Mouse (Mus musculus) myocyte (in vitro differentiated cells): ENCODE results near the gene Noct. TPM values are rescaled to one million over a fixed set of nuclear protein-coding genes. Genes with fewer than 3 reads are reported as not detected.

Experiments used
- H3K27me3 ChIP-seq: one replicate; pipeline ENCODE4 v1.6.1; 2011; ENCODE audit not compliant: control insufficient read depth, insufficient read depth, insufficient read length
- H3K36me3 ChIP-seq: one replicate; pipeline ENCODE4 v1.6.1; 2011; ENCODE audit not compliant: control insufficient read depth, insufficient read depth
- H3K4me2 ChIP-seq: one replicate; pipeline ENCODE4 v1.6.1; 2011; ENCODE audit warnings: low read depth, control low read depth
- H3K4me3 ChIP-seq: one replicate; pipeline ENCODE4 v1.5.1; 2011; ENCODE audit warnings: mild to moderate bottlenecking, control low read depth, moderate library complexity
- H3K79me2 ChIP-seq: one replicate; pipeline ENCODE4 v1.6.1; 2011; ENCODE audit not compliant: control insufficient read depth, insufficient read depth
- H3ac ChIP-seq: one replicate; pipeline ENCODE4 v1.6.1; 2011; ENCODE audit not compliant: control insufficient read depth, insufficient read length
- CEBPB ChIP-seq: IDR thresholded peaks from 2 replicates; pipeline ENCODE4 v1.6.1; 2011; ENCODE audit warnings: mild to moderate bottlenecking, moderate library complexity; ENCODE audit not compliant: poor library complexity, insufficient read depth, severe bottlenecking
- E2F4 ChIP-seq: IDR thresholded peaks from one replicate; pipeline ENCODE4 v1.6.1; 2011; ENCODE audit warnings: mild to moderate bottlenecking, control low read depth, moderate library complexity; ENCODE audit not compliant: insufficient read depth
- MAX ChIP-seq: IDR thresholded peaks from one replicate; pipeline ENCODE4 v1.6.1; 2011; ENCODE audit warnings: low read depth, mild to moderate bottlenecking, control low read depth
- MYOD1 ChIP-seq, 3 experiments: IDR thresholded peaks; one replicate each; pipeline ENCODE4 v1.6.1; 2011; ENCODE audit warnings: control low read depth in 2 of 3, low read depth in 2 of 3, mild to moderate bottlenecking in 2 of 3, moderate library complexity in 1 of 3; ENCODE audit not compliant: insufficient read length in 2 of 3, control insufficient read depth in 1 of 3
- MYOG ChIP-seq, 3 experiments: IDR thresholded peaks; one replicate each; pipeline ENCODE4 v1.6.1; 2011; ENCODE audit warnings: control low read depth in 2 of 3, low read depth in 2 of 3, mild to moderate bottlenecking in 2 of 3; ENCODE audit not compliant: insufficient read length in 2 of 3, control insufficient read depth in 1 of 3, insufficient read depth in 1 of 3
- POLR2A ChIP-seq: IDR thresholded peaks from one replicate; pipeline ENCODE4 v1.6.1; 2011; ENCODE audit warnings: low read depth, mild to moderate bottlenecking, control low read depth, moderate library complexity; ENCODE audit not compliant: insufficient read length
- POLR2AphosphoS2 ChIP-seq: IDR thresholded peaks from one replicate; pipeline ENCODE4 v1.6.1; 2011; ENCODE audit warnings: low read depth, control low read depth; ENCODE audit not compliant: insufficient read length
- REST ChIP-seq: IDR thresholded peaks from one replicate; pipeline ENCODE4 v1.6.1; 2011; ENCODE audit warnings: mild to moderate bottlenecking, control low read depth, moderate library complexity; ENCODE audit not compliant: insufficient read depth, insufficient read length
- SRF ChIP-seq: IDR thresholded peaks from one replicate; pipeline ENCODE4 v1.6.1; 2011; ENCODE audit warnings: low read depth; ENCODE audit not compliant: control insufficient read depth, insufficient read length
- TCF12 ChIP-seq: IDR thresholded peaks from one replicate; pipeline ENCODE4 v1.6.1; 2011; ENCODE audit warnings: mild to moderate bottlenecking, control low read depth; ENCODE audit not compliant: poor library complexity, insufficient read depth, severe bottlenecking
- TCF3 ChIP-seq: IDR thresholded peaks from one replicate; pipeline ENCODE4 v1.6.1; 2011; ENCODE audit warnings: low read depth, control low read depth; ENCODE audit not compliant: insufficient read length
- USF1 ChIP-seq: IDR thresholded peaks from one replicate; pipeline ENCODE4 v1.6.1; 2011; ENCODE audit warnings: low read depth, mild to moderate bottlenecking, control low read depth, moderate library complexity
- polyA plus RNA-seq: library from polyadenylated mRNA; unstranded; fragments of >200 nt; fragmentation: generic; extraction: Trizol; gene quantifications from one replicate; pipeline ENCODE4 v1.2.1, GENCODE M21; 2012; ENCODE audit warnings: missing spikeins

The Noct gene
- polyA plus RNA-seq, 1 experiment: 7.2 TPM

- Histone ChIP-seq H3K4me2 (no peak overlapping the region), H3K79me2 (no peaks in the 10 kb centered on the region), H3K36me3 (no peaks in the 10 kb centered on the region), H3ac (no peak overlapping the region), H3K27me3 (no peaks in the 10 kb centered on the region), H3K4me3 (no peak overlapping the region)
- TF ChIP-seq E2F4: no peak
- no peak for TF ChIP-seq MAX
- TF ChIP-seq POLR2AphosphoS2: no peak
- no peak for TF ChIP-seq MYOG (IDR thresholded peaks at IDR 0.05; ENCODE audit: control insufficient read depth in 1 of 3, insufficient read depth in 1 of 3, insufficient read length in 2 of 3, low read depth in 2 of 3)
- no peak for TF ChIP-seq TCF3
Measured at GRCm38 (mm10) chr3:51198291-51198690, 26.0 kb upstream of the Noct start.

- Histone ChIP-seq H3K4me3 (no peak overlapping the region), H3ac (no peak overlapping the region), H3K36me3 (no peaks in the 10 kb centered on the region), H3K79me2 (no peaks in the 10 kb centered on the region), H3K4me2 (no peak overlapping the region), H3K27me3 (no peaks in the 10 kb centered on the region)
- no peak for TF ChIP-seq REST
- no peak for TF ChIP-seq TCF12
- no peak for TF ChIP-seq SRF
- TF ChIP-seq USF1: no peak
- no peak for TF ChIP-seq MYOG (IDR thresholded peaks at IDR 0.05; ENCODE audit: control insufficient read depth in 1 of 3, insufficient read depth in 1 of 3, insufficient read length in 2 of 3, low read depth in 2 of 3)
- TF ChIP-seq TCF3: no peak
- no peak for TF ChIP-seq POLR2A
- no peak for TF ChIP-seq CEBPB
- TF ChIP-seq MYOD1 (IDR thresholded peaks at IDR 0.05; ENCODE audit: control insufficient read depth in 1 of 3, insufficient read length in 2 of 3, low read depth in 2 of 3): no peak
- TF ChIP-seq POLR2AphosphoS2: no peak
- no peak for TF ChIP-seq MAX
- no peak for TF ChIP-seq E2F4
Measured at GRCm38 (mm10) chr3:51199130-51199529, 25.1 kb upstream of the Noct start.

GRCm38 (mm10) chr3:51200311-51200710, 23.9 kb upstream of the Noct start:
- H3K27me3 ChIP-seq: no peaks in the 10 kb centered on the region
- no peak overlapping the region for H3K4me3 ChIP-seq
- no peaks in the 10 kb centered on the region for H3K36me3 ChIP-seq
- no peak for TF ChIP-seq E2F4
- TF ChIP-seq TCF3: no peak
- no peak for TF ChIP-seq SRF
- no peak overlapping the region for H3K4me2 ChIP-seq
- no peaks in the 10 kb centered on the region for H3K79me2 ChIP-seq
- no peak overlapping the region for H3ac ChIP-seq

GRCm38 (mm10) chr3:51200894-51201293, 23.4 kb upstream of the Noct start:
- no peak overlapping the region for H3K4me3 ChIP-seq
- H3K79me2 ChIP-seq: no peaks in the 10 kb centered on the region
- no peak overlapping the region for H3ac ChIP-seq
- H3K4me2 ChIP-seq: no peak overlapping the region
- no peak for TF ChIP-seq SRF
- H3K27me3 ChIP-seq: no peaks in the 10 kb centered on the region
- H3K36me3 ChIP-seq: no peaks in the 10 kb centered on the region

- H3K27me3 ChIP-seq: no peaks in the 10 kb centered on the region
- no peak overlapping the region for H3K4me2 ChIP-seq
- H3K79me2 ChIP-seq: no peaks in the 10 kb centered on the region
- H3ac ChIP-seq: no peak overlapping the region
- H3K4me3 ChIP-seq: no peak overlapping the region
- TF ChIP-seq MYOG (IDR thresholded peaks at IDR 0.05; ENCODE audit: control insufficient read depth in 1 of 3, insufficient read depth in 1 of 3, insufficient read length in 2 of 3, low read depth in 2 of 3): no peak
- no peaks in the 10 kb centered on the region for H3K36me3 ChIP-seq
Measured at GRCm38 (mm10) chr3:51201986-51202385, 22.3 kb upstream of the Noct start.

GRCm38 (mm10) chr3:51202491-51202987, 21.7 kb upstream of the Noct start:
- Histone ChIP-seq H3K27me3 (no peaks in the 10 kb centered on the region), H3K4me2 (no peak overlapping the region), H3K4me3 (no peak overlapping the region), H3K79me2 (no peaks in the 10 kb centered on the region), H3ac (no peak overlapping the region), H3K36me3 (no peaks in the 10 kb centered on the region)
- TF ChIP-seq MYOD1 (IDR thresholded peaks at IDR 0.05; ENCODE audit: control insufficient read depth in 1 of 3, insufficient read length in 2 of 3, low read depth in 2 of 3): no peak
- no peak for TF ChIP-seq TCF12
- no peak for TF ChIP-seq MYOG (IDR thresholded peaks at IDR 0.05; ENCODE audit: control insufficient read depth in 1 of 3, insufficient read depth in 1 of 3, insufficient read length in 2 of 3, low read depth in 2 of 3)
- no peak for TF ChIP-seq TCF3
